Mouse (Mus musculus) skeletal muscle tissue, adult 2 months (tissue): ENCODE measurements around the gene Scamp4.

Source experiments
- DNase-seq: peaks from one replicate; pipeline ENCODE4 v3.0.0-alpha.2; 2012; ENCODE audit warnings: low read depth, low spot score

The Scamp4 gene

GRCm38 (mm10) chr10:80602698-80603325 lies at the start of gene Scamp4, which contains the start of gene Adat3:
TSS of gene Scamp4 (plus strand) at chr10:80602872.
TSS of gene Adat3 (plus strand) at chr10:80602880.
- DNase-seq = peak; percentile 88

DNA sequence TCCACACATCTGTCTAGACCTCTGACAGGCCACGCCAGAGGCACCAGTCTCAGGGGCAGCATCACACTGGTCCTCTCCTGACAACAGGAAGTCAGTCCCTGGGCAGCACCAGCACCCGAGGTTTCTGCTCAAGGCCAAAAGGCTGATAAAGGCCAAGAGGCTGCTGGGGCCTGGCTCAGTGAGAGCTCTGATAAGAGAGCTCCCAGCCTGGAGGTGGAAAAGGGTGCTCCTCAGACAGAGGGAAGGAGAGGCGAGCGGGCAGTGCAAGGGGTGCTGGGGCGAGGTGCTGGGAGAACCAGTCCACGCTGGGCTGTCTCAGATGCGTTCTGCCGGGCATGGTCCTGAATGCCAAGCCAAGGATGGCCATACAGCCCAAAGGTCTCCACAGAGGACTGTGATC lies 49.1 kb upstream of the Scamp4 start:
- no peak for DNase-seq

DNA sequence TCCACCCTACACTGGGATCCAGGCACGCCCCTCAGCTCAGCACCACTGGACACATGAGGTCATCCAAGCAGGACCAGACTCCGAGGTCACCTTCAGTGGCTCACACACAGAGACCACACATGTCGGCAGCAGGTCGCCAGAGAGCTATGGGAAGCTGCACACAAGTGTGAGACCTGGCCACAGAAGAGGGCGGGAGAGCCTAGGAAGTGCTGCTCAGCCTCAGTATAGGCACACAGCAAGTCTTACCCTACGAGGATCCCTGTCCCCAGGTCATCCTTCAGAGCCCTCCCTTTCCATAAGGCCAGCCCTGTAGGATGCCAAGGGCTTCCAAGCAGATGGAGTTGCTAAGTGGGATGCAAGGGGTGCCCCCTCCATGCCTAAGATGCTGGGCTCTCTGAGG lies 48.7 kb upstream of the Scamp4 start:
- no peak for DNase-seq

- DNase-seq = peak; percentile 54
These were observed 45.2 kb upstream of the Scamp4 start for GRCm38 (mm10) chr10:80557346-80557965.

GRCm38 (mm10) chr10:80559431-80559830 lies 43.2 kb upstream of the Scamp4 start:
- no peak for DNase-seq

DNA sequence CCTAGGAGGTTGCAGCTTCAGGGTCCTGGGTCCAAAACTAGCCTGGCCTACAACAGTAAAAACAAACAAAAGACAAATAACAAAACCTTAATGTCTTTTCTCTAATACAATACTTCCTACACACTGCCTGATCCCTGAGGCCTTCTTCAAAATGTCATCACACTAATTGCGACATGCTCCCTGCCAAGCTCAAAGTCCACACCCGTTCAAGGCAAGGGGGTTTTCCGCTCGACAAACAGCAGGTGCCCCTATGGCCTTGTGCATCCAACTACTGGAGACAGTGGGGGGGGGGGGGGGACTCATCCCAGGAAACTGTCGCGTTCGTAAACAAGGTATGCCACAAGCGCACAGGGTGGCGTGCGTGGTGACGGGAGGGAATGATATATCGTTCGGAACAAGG lies 42.1 kb upstream of the Scamp4 start:
- no peak for DNase-seq

DNA sequence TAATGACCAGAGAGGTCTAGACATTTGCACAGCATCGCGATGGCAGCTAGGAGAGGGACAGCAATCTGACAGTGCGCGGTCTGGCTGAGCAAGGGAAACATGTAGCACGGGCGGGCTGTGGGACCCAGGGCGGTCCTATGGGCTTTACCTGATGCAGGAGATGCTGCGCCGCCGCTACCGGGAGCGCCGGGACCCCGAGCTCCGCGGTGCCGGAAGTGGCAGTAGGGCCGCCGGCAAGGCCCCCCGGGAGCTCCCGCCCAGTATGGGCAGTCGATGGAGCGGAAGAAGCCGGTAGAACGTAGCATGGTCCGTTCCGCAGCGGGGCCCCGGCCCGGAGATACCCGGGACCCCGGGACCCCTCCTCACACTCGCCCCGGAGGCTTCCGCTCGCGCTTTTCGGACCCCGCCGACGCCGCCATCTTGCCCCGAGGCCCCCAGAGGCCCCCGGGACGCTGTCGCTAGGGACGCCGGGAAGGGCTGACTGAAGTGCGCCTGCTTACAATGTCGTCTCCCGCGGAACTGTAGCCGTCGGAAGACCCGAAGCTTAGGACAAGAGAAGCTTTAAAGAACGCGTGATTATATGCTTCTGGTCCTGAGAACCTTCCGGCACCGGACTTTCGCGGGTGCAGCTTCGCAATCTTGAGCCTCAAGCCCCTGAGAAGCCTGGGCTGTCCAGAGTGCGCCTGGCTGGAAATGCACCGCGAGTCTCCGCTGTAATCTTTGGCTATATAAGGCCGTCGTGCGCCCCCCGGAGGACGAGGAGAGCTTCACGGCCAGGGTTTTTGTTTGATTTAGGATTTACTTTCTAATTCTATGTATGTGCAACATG lies 41.3 kb upstream of the Scamp4 start, which contains the start of gene Rexo1:
Gene Rexo1, minus strand, starts transcription at position 445 of the 829 bp plus-strand sequence.
- DNase-seq = peak; percentile 85

GRCm38 (mm10) chr10:80566375-80567092 lies 36.1 kb upstream of the Scamp4 start:
- peak; percentile 63 for DNase-seq

DNA sequence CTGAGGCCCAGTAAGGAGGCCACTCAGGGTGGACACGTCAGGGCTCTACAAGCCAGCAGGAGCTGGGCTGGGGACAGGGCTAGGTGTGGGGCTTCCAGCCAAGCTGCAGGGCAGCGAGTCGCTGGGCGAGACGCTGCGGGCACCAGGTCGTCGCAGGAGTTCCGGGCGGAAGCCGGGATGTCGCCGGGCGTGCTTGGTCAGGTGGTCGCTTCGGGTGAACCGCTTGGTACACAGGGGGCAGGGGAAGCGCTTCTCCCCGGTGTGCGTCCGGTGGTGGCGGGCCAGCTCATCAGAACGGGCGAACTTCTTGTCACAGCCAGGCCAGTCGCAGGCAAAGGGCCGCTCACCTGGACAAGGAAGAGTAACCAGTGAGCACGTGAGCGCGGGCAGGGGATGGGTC lies 33.8 kb upstream of the Scamp4 start:
- no peak for DNase-seq

- DNase-seq = peak; percentile 69
These were observed 33.0 kb upstream of the Scamp4 start for GRCm38 (mm10) chr10:80569664-80570066.

GRCm38 (mm10) chr10:80570419-80570818 lies 32.3 kb upstream of the Scamp4 start:
- no peak for DNase-seq

GRCm38 (mm10) chr10:80570871-80571836 lies 31.5 kb upstream of the Scamp4 start:
- no peak for DNase-seq

DNA sequence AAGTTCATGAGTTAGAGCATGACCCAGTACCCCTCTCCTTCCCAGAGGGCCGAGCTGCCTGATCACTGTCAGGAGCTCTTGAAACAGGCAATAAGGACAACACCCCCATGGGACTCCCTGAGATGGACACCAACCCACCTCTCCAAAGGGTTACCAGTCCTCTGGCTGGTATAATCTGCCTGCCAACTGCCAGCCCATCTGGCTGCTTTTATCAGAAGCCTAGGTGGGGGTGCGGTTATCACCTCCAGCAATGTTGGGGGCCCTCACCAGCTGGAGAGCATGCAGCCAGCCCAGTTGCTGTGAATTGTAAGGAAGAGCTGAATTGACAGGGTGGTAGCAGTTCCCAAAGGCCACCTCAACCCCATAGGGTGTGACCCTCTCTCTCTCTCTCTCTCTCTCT lies 30.2 kb upstream of the Scamp4 start:
- no peak for DNase-seq

- DNase-seq = no peak
These were observed 28.7 kb upstream of the Scamp4 start for GRCm38 (mm10) chr10:80573944-80574343.

DNA sequence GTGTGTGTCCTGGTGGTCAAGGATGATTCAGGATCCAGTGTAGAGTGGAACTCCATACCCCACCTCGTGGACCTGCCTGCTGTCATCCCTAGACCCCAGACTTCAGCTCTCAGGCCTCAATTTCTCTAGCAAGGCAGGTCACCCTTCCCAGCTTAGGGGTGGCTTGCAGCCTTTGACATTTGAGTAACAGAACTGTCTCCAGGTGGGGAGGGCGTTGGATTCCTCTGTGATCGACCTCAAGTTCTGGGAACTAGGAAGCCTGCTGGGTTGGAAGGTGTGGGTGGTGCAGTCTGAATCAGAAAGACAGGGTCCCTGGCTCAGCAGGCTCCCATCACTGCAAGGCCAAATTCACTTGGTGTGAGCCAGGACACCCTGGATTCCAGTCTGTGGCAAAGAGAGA lies 27.8 kb upstream of the Scamp4 start:
- no peak for DNase-seq

DNA sequence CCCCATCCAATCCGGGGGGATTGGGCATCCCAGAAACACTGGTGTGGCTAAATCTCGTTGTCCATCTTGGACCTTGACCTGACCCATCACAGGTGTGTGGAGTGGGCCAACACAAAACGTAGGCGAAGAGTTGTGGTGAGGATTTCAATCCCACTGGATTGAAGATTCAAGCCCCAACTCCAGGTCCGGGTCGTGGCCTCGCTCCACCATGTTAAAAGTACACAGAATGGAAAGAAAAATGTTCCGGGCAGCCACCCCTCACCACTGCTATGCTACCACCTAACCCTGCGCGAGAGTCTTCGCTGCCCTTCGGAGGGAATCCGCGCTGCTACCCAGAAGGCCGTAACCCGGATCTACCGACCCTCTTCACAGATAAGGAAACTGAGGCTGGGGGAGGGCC lies 26.7 kb upstream of the Scamp4 start:
- DNase-seq = no peak

- no peak for DNase-seq
These were observed 26.1 kb upstream of the Scamp4 start for GRCm38 (mm10) chr10:80576351-80577194.

DNA sequence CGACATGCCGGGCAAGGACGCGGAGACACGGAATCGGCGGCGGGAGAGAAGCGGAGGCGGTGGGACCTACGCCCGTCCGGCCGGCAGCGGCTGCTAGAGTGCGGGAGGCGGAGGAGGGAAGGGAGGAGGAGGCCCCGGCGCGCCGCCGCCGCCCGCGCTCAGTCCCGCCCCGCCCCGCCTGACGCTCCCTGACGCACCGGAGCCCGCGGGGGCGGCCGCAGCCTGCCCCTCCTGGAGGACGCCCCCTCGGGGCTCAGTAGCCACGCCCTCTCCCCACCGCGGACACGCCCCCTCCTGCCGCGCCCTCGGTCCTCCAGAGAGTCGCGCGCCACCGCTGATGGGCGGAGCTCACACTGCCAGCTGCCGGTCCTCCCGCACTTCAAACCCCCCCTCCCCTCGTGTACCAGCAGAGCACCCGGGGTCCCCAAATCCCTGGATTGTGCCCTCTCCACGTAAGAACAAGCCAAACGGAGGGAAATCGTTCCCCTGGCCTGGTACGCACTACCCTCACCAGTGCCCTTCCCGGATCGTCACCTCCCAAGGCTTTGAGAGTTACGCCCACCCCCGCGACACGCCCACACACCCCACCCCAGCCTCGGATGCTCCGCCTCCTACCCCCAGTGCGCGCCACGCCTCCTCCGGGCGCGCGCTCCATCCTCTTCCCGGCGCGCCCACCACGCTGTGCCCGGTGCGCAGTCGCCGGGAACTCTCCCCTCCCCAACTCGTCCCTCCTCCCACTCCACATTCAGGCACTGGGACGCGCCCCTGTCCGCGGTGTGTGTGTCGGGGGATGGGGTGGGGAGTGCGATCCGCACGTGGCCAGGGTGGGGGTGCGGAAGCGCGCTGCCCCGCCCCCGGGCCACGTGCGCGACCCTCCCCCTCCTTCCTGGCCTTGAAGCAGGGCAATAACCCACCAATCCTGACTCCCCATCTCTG lies 25.2 kb upstream of the Scamp4 start, which contains the start of gene Klf16:
Gene Klf16, minus strand, starts transcription at position 127 of the 936 bp plus-strand sequence.
- peak; percentile 93 for DNase-seq
